Mouse (Mus musculus): Measurements from ENCODE around the gene Col6a3.

GRCm38 (mm10) chr1:90738913-90739312 lies 104.9 kb downstream of the Col6a3 start:
- no peak for TF ChIP-seq CTCF (conservative IDR thresholded peaks at IDR 0.05; ENCODE audit: low read length)
- TF ChIP-seq NANOG (IDR thresholded peaks at IDR 0.05; ENCODE audit: borderline replicate concordance, low read length) = no peak

Measured in E14TG2a.4 (cell line).